Mouse (Mus musculus) spleen, adult 12 weeks (tissue): Measurements from ENCODE around the gene Fam166a.

ENCODE experiments used
- DNase-seq: peaks from one replicate; pipeline ENCODE4 v3.0.0; 2022; ENCODE audit warnings: low spot score

Fam166a gene

GRCm38 (mm10) chr2:25223681-25224491 is 5.3 kb downstream of the Fam166a start:
- DNase-seq, result peak; percentile 87

- no peak for DNase-seq
These were observed 5.9 kb downstream of the Fam166a start, which contains the start of gene Tubb4b for GRCm38 (mm10) chr2:25224492-25224765. Tubb4b (minus strand) TSS chr2:25224702.

GRCm38 (mm10) chr2:25224766-25225752 is 6.5 kb downstream of the Fam166a start:
- peak; percentile 96 for DNase-seq

GRCm38 (mm10) chr2:25225811-25226379 is 7.3 kb downstream of the Fam166a start:
- DNase-seq, result no peak

GRCm38 (mm10) chr2:25226864-25227263 is 8.3 kb downstream of the Fam166a start:
- DNase-seq, result no peak

- DNase-seq, result no peak
These were observed 8.9 kb downstream of the Fam166a start for GRCm38 (mm10) chr2:25227406-25227805.

- DNase-seq, result peak; percentile 80
These were observed 9.9 kb downstream of the Fam166a start for GRCm38 (mm10) chr2:25228431-25228889.

GRCm38 (mm10) chr2:25228995-25229530 is 10.5 kb downstream of the Fam166a start:
- no peak for DNase-seq

- no peak for DNase-seq
These were observed 11.0 kb downstream of the Fam166a start for GRCm38 (mm10) chr2:25229582-25229981.

GRCm38 (mm10) chr2:25230581-25230980 is 12.0 kb downstream of the Fam166a start:
- DNase-seq, result no peak

GRCm38 (mm10) chr2:25231038-25231437 is 12.5 kb downstream of the Fam166a start:
- DNase-seq, result no peak

GRCm38 (mm10) chr2:25233421-25233820 is 14.9 kb downstream of the Fam166a start:
- DNase-seq, result no peak

- DNase-seq, result no peak
These were observed 15.5 kb downstream of the Fam166a start, which contains the start of gene Slc34a3 for GRCm38 (mm10) chr2:25234050-25234449. Slc34a3 (minus strand) TSS chr2:25234364.

- DNase-seq, result no peak
These were observed 16.1 kb downstream of the Fam166a start for GRCm38 (mm10) chr2:25234551-25235220.

GRCm38 (mm10) chr2:25236614-25237013 is 18.1 kb downstream of the Fam166a start, which contains the start of gene Rnf224:
Rnf224 (minus strand) TSS chr2:25236787.
- DNase-seq, result no peak

GRCm38 (mm10) chr2:25237522-25237921 is 19.0 kb downstream of the Fam166a start:
- DNase-seq, result no peak

GRCm38 (mm10) chr2:25238106-25238505 is 19.6 kb downstream of the Fam166a start:
- no peak for DNase-seq

GRCm38 (mm10) chr2:25239766-25240165 is 21.2 kb downstream of the Fam166a start:
- no peak for DNase-seq

- DNase-seq, result no peak
These were observed 21.8 kb downstream of the Fam166a start for GRCm38 (mm10) chr2:25240310-25240709.

GRCm38 (mm10) chr2:25240723-25241437 is 22.3 kb downstream of the Fam166a start:
- DNase-seq, result no peak

GRCm38 (mm10) chr2:25241438-25241775 is 22.9 kb downstream of the Fam166a start:
- DNase-seq, result no peak
